Mouse (Mus musculus) bone marrow macrophage, adult 2 months (primary cell): ENCODE data around the gene Xdh.

ENCODE experiments used
- CTCF ChIP-seq: IDR thresholded peaks from 2 replicates; pipeline ENCODE4 v1.5.1; 2012; ENCODE audit warnings: low read depth, mild to moderate bottlenecking, low read length, moderate library complexity
- POLR2A ChIP-seq: IDR thresholded peaks from 2 replicates; pipeline ENCODE4 v1.6.1; 2012; ENCODE audit warnings: mild to moderate bottlenecking, low read depth, low read length, borderline replicate concordance

DNA sequence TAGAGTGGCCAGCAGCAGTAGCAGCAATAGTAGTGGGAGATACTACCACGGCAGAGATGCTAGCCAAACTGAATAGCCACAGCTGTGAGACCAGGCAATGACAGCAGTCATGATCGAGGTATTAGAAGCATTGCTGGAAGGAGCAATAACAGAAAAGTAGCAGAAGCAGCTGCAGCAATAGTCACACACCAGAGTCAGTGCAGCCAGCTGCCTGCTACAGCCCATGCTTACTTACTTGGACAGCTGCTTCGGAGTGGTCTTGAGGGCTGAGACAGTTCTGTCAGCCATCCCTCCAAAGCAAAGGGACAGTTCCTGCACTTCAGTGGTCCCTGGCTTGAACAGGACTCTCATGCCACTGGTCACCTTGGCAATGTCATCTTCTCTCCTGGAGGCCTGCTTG, 31.9 kb downstream of the Xdh start:
- TF ChIP-seq CTCF (no peak), POLR2A (no peak)
